Mouse (Mus musculus): ENCODE results near the gene Tmem235. TPM values are rescaled to one million over a fixed set of nuclear protein-coding genes. Genes with fewer than 3 reads are reported as not detected.

Gene Tmem235
- total RNA-seq, 2 experiments from 2014 or later: 0.19 TPM; not detected in 1

DNA sequence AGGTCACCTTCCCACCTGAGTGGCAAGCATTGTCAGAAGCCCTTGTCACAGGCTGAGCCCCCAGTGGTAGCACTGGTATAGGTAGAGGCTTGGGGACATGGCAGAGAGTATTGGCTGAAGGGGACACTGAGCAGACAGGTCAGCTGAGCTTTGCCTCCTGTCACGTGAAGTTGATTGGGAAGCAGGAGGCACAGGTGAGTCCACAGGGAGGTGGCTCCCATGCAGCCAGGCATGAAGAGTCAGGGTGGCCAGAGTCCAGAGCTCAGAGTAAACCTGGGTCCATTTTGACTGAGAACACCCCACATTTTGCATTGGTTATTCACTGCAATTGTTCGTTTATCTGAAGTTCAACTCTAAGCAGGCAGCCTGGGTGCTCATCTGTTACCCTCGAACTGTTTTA is 7.7 kb upstream of the Tmem235 start:
- TF ChIP-seq CTCF (IDR thresholded peaks at IDR 0.05): no peak
- intact Hi-C loops (cut with DNase I): no loop called here
- no peak for DNase-seq (ENCODE audit: extremely low spot score in 1 of 2, low spot score in 2 of 2)
- no peak overlapping the region for H3K27ac ChIP-seq
- H3K4me3 ChIP-seq: no peak overlapping the region

DNA sequence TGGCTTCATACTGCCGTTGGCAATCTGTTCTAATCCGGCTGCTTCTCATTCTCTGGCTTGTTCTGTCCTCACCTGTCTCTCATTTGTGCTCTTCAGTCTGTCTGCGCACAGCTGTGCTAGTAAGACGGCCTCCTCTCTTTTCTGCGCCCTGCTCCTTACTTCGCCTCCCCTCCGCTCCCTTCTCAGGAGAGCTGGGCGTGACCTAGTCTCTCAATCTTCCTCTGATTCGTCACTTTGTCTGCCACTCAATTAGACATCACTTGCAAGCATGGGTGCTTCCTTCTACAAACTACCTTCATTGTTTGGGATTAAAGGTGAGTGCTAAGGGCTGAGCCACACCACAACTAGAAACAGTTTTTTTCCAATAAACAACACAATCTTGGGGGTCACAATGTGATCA is 6.3 kb upstream of the Tmem235 start:
- no peak for TF ChIP-seq CTCF (IDR thresholded peaks at IDR 0.05)
- Histone ChIP-seq H3K4me3 (no peak overlapping the region), H3K27ac (no peak overlapping the region)
- DNase-seq (ENCODE audit: extremely low spot score in 1 of 2, low spot score in 2 of 2): no peak
- intact Hi-C loops (cut with DNase I): no loop called here

DNA sequence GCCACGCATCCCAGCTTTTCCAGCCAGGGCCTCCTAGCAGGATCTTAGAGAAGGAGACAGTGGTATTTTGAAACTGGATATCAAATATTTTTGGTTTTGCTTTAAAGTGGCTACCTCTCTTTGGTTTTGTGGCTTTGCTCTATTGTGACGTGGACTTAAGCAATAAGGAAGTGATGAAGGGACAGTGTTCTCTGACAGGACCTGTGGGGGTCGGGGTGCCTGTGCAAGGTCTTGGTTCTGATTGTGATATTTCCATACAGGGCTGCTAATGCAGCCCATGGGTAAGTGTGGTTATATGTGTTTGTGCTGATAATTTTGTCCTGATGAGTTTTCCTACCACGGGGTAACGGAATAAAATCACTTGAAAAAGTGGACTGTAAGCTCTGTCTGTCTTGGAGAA is 5.2 kb upstream of the Tmem235 start:
- no peak for TF ChIP-seq CTCF (IDR thresholded peaks at IDR 0.05)
- Histone ChIP-seq H3K27ac (no peak overlapping the region), H3K4me3 (no peak overlapping the region)
- DNase-seq (ENCODE audit: extremely low spot score in 1 of 2, low spot score in 2 of 2): no peak
- intact Hi-C loops (cut with DNase I): no loop called here

DNA sequence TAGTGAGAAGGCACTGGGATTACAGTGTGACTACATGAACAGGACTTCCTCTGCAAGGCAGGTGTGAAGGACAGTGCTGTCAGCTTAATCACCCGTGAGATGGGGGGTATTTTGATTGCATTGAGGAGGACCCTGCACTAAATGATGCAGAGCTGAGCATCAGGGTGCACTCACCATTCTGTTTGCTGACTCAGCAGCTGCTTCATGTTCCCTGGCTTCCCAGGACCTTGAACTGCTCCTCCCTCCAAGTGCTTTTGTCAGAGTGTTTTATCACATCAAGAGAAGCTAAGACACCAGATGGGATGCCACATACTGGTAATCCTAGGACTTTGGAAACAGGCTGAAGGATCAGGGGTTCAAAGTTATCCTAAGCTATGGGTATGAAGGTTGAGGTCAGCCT is 4.6 kb upstream of the Tmem235 start:
- no peak overlapping the region for H3K4me3 ChIP-seq
- TF ChIP-seq CTCF (IDR thresholded peaks at IDR 0.05): no peak
- intact Hi-C loops (cut with DNase I): no loop called here
- DNase-seq (ENCODE audit: extremely low spot score in 1 of 2, low spot score in 2 of 2): no peak
- no peak overlapping the region for H3K27ac ChIP-seq

DNA sequence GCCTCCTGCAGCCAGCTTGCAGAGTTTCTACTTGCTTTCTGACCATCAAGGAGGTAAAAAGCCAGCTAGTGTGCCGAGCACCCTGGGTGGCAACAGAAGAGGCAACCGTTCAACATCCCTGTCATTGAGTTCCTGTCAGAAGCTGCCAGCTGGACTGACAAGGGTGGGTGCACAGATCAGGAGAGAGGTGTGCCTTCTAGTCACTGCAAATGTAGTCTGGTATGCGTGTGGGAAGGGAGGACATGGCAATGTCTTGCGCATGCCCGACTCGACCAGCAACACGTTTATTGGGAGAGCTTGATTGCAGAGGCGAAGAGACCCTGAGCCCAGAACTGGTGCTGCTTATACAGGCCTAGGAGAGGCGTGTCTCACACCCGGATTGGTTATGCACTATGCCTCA is 3.1 kb upstream of the Tmem235 start:
- Histone ChIP-seq H3K4me3 (no peak overlapping the region), H3K27ac (no peak overlapping the region)
- DNase-seq (ENCODE audit: extremely low spot score in 1 of 2, low spot score in 2 of 2): no peak
- TF ChIP-seq CTCF (IDR thresholded peaks at IDR 0.05): no peak
- intact Hi-C loops (cut with DNase I): no loop called here

DNA sequence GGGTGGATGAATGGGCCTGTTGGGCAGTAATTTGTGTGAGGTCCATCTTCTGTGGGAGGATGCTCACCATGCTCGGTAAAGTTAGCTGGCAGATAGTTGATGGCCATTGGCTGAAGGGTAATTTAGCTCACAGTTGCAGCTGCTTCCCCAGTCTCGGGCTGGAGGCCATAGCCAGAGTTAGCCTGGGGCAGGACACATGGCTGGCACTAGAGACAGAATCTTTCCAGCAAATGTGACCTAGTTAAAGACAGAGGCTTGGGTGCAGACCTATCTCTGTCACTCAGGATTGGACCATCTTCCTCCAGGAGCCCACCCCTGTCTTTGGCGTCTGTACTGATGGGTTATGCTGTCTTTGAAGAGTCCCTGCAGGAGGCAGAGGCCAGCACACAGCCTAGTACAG is 2.2 kb upstream of the Tmem235 start:
- no peak for TF ChIP-seq CTCF (IDR thresholded peaks at IDR 0.05)
- Histone ChIP-seq H3K27ac (no peak overlapping the region), H3K4me3 (no peak overlapping the region)
- DNase-seq (ENCODE audit: extremely low spot score in 1 of 2, low spot score in 2 of 2): no peak
- intact Hi-C loops (cut with DNase I): no loop called here

DNA sequence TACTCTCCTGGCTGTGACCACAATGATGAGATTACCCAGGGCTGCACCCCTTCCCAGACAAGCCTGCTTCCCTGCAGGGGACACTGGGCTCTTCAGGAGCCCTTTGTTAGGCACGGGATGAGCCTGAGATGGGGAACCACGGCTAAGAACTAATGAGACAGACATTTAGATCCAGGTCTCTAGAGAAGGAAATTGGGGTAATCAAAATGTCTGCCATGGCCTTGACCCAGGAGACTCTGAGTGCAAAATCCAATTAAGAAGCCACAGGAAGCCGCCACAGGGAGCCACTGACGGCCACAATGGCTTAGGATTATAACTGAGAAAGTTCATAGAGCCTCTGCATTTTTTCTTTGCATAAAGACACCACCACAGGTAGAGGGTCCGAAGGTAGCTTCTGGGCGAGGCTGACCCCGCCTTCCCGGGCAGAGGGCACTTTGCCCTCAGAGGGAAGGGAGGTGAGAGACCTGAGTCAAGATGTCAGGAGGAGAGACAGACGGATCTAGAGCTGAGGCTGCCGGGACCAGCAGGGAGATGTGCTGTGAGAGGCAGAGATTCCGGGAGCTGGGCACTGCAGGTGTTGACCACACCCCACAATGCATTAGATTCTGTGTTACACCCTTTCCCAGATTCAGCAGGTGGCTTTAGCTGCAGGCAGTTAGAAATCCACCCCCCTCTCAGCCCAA is 2.8 kb downstream of the Tmem235 start:
- intact Hi-C loops (cut with DNase I): no loop called here
- TF ChIP-seq CTCF (IDR thresholded peaks at IDR 0.05): no peak
- no peak for DNase-seq (ENCODE audit: extremely low spot score in 1 of 2, low spot score in 2 of 2)
- H3K27ac ChIP-seq: no peak overlapping the region
- no peak overlapping the region for H3K4me3 ChIP-seq

DNA sequence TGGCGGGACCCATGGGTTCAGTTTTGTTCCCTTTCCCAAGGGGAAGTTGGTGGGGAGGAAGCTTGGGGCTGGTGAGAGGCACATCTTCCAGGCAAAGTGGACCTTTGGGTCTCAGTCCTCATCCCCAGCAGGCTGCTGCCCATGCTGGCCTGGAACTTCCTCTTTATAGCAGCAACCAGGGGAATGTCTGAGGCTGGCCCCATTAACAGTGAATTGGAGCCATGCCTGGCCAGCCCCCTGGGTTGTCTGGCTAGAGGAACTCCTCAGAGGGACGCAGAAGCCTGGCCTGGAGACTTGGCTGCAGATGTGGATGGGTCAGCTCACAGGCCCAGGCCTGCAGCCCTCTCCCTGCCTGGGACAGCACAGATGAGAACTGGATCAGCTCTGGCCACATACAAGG is 4.3 kb downstream of the Tmem235 start:
- Histone ChIP-seq H3K27ac (no peak overlapping the region), H3K4me3 (no peak overlapping the region)
- intact Hi-C loops (cut with DNase I): no loop called here
- no peak for TF ChIP-seq CTCF (IDR thresholded peaks at IDR 0.05)
- DNase-seq (ENCODE audit: extremely low spot score in 1 of 2, low spot score in 2 of 2): no peak

DNA sequence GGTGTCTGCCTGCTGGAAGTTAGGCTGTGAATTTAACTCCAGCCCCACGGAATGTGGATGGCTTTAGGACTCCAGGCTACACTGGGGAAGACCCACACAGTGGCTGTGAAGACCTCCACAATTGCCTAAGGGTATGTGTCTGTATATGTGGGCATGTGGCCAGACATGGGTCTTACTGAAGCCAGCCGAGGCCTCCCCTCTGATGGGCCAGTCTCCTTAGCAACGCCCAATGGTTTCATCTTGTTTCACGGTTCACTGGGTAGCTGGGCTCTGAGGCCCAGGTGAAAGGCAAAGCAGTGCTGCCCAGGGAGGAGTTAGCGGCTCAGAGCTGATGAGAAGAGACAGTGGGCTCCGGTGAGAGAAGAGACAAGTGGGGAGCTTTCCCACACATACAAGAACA is 5.4 kb downstream of the Tmem235 start:
- no peak for TF ChIP-seq CTCF (IDR thresholded peaks at IDR 0.05)
- intact Hi-C loops (cut with DNase I): no loop called here
- DNase-seq (ENCODE audit: extremely low spot score in 1 of 2, low spot score in 2 of 2): no peak
- Histone ChIP-seq H3K4me3 (no peak overlapping the region), H3K27ac (no peak overlapping the region)

DNA sequence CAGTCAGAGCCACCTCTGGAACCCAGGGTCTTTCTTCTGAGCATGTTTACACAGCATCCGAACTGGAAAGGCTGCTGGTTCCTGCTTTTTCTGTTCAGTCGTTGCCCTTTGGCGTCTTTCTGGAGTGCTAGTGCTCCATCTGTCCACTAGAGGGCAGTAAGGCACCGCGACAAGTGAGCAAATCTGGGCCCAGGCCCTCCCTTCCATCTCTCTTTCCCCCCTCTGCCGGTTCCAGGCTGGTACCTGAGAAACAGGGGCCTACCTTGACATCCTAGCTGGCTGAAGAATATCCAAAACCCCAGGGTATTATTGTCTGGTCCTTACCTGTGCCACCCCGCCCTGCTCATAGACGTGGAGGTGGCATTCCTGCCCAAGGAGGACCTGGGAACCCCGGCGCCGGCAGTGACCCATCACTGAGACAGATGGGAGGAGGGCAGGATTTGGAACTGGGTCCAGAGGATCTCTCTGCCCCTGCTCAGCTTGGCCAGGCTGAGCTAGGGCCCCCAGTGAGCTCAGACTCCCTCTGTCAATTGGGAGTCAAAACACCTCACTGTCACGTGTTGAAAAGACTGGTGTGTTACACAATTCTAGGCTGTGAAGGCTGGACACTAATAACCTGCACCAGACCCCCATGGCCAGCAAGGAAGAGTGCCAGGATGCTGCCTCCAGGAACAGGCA is 10.3 kb downstream of the Tmem235 start:
- no peak overlapping the region for H3K4me3 ChIP-seq
- peak; percentile 98 for TF ChIP-seq CTCF (IDR thresholded peaks at IDR 0.05)
- peak overlapping the region; percentile 70 for H3K27ac ChIP-seq
- DNase-seq (ENCODE audit: extremely low spot score in 1 of 2, low spot score in 2 of 2): peak; percentile 70 to 74
- intact Hi-C loops (cut with DNase I): loop anchor here (1.0 to 10.0 kb wide), 4 partner anchors 100 to 354 kb away; partner anchors contain the start of gene Socs3

DNA sequence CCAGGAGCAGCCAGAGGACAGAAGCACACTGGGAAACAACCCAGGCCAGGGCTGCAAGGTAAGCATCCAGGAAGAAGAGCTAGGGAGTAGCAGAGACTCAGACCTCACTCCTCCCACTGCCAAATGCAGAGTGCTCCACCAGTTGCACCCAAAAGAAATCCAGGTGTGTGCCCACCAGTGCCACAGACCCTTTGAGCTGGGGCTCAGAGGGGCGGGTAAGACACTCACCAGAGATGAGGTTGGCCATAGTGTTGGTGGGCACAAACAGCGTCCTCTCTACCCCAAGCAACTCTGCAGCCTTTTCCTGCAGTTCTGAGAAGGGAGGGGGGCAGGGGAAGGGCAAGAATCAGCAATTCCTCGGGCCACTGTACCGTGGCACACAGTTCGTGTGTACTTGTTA is 10.8 kb downstream of the Tmem235 start:
- intact Hi-C loops (cut with DNase I): loop anchor here (1.0 to 10.0 kb wide), 3 partner anchors 99 to 353 kb away; partner anchors contain the start of gene Socs3
- Histone ChIP-seq H3K27ac (peak overlapping the region; percentile 70; the same call in 1 of the 2 replicates), H3K4me3 (no peak overlapping the region)
- no peak for DNase-seq (ENCODE audit: extremely low spot score in 1 of 2, low spot score in 2 of 2)
- no peak for TF ChIP-seq CTCF (IDR thresholded peaks at IDR 0.05)

DNA sequence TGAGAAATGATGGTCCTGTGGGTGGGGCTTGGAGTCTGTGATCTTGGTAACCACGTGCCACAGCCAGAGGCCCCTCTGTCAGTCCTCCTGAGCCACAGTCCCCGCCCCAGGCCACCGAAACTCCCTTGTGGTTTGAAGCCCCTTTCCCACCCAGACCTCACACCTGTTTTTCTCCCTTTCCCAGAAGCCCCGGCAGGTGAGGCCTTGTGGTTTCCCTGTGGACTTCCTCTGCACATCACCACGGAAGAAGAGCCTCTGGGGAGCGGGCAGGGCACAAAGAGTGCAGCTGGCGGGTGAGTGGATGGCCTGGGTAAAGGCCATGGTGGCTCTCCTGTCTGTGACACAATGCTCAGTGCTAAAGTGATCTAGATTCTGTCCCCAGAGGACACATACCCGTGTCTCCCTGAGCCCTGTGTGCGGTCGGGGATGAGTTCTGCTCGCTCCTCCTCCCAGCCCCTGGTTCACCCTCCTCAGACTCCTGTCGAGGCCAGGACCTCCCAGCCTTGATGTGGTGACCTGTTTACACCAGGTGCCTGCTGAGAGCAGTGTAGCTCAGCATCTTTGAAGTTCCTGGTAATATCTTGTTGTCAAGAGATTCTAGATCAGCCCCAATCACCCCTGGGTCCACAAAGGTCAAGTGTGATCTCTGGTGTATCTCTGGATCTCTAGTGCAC is 11.5 kb downstream of the Tmem235 start:
- H3K27ac ChIP-seq: no peak overlapping the region
- TF ChIP-seq CTCF (IDR thresholded peaks at IDR 0.05): no peak
- H3K4me3 ChIP-seq: no peak overlapping the region
- intact Hi-C loops (cut with DNase I): loop anchor here (1.0 to 10.0 kb wide), 3 partner anchors 99 to 353 kb away; partner anchors contain the start of gene Socs3
- no peak for DNase-seq (ENCODE audit: extremely low spot score in 1 of 2, low spot score in 2 of 2)

Measured in left cerebral cortex, adult 2 months (tissue).